Mouse (Mus musculus): Measurements from ENCODE around the gene Ms4a3. TPM values are rescaled to one million over a fixed set of nuclear protein-coding genes. Genes with fewer than 3 reads are reported as not detected.

Gene Ms4a3
- polyA plus RNA-seq, 1 experiment from 2014 or later, result 38.0 TPM

DNA sequence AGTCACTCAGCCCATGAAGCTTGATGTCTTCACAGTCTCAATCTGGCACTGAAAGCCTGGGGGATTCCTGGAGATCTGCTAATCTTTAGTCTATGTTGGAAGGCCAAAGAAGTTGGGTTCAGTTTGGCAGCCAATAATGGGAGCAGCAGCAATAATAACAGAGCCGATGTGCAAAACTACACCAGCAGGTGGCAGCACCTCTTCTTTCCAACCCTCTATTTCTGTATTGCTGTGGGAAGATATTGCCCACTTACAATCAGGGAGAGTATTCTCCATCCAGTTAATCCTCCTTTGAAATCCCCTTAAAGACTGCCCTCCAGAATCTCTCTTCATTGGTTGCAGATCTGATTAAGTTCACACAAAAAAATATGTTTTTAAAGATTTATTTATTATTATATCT lies 32.5 kb downstream of the Ms4a3 start:
- TF ChIP-seq CTCF (IDR thresholded peaks at IDR 0.05; ENCODE audit: low read depth), result peak; percentile 77
- TF ChIP-seq EP300 (IDR thresholded peaks at IDR 0.05; ENCODE audit: low read depth), result no peak
- no peaks in the 10 kb centered on the region for H3K9me3 ChIP-seq (ENCODE audit: low read length)
- 4% methylated on average over 1 of the region's 1 CpGs for WGBS (ENCODE audit: insufficient replicate concordance)

DNA sequence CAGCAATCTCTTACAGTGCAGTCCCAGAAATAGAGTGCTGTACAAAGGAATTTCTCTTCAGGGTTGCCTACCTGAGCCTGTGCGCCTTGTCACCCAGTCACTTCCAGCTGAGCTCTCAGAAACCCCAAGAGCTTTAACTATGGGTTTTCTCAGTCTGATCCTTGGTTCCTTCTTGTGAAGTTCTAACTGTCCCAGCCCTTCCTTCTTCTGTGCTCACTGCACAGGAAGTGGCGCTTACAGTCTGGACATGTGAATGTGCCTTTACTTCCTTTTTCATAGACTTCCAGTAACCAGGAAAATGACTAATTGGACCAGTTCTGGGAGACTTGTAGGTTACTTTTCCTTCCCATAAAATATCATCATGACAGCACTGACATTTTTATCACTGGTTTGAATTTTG lies 36.0 kb downstream of the Ms4a3 start, which contains the start of gene Ms4a6d:
Gene Ms4a6d (minus strand): TSS at position 247 of the 400 bp plus-strand sequence.
- Histone ChIP-seq H3K9me3 (ENCODE audit: low read length) (no peaks in the 10 kb centered on the region), H3K4me1 (ENCODE audit: insufficient read depth) (no peaks in the 10 kb centered on the region), H3K4me3 (ENCODE audit: low read depth, low read length) (no peak within 1 kb of the TSS), H3K36me3 (replicated peaks; ENCODE audit: insufficient read depth, low read length) (no peaks in the 10 kb centered on the region), H3K9ac (replicated peaks) (no peak within 1 kb of the TSS), H3K4me2 (ENCODE audit: low read depth, low read length) (no peak within 1 kb of the TSS), H3K27me3 (ENCODE audit: insufficient read depth, low read length) (no peaks in the 10 kb centered on the region), H3K27ac (ENCODE audit: low read depth) (no peak within 1 kb of the TSS)
- 49% methylated on average over 2 of the region's 2 CpGs for WGBS (ENCODE audit: insufficient replicate concordance)
- DNase-seq, result no peak
- ATAC-seq, result no peak
- TF ChIP-seq EP300 (IDR thresholded peaks at IDR 0.05; ENCODE audit: low read depth), result no peak
- TF ChIP-seq CTCF (IDR thresholded peaks at IDR 0.05; ENCODE audit: low read depth), result no peak

More for the DNA sequence above, 32.5 kb downstream of the Ms4a3 start:
- Histone ChIP-seq H3K27me3 (ENCODE audit: insufficient read depth, low read length) (no peaks in the 10 kb centered on the region), H3K4me2 (ENCODE audit: low read depth, low read length) (no peak overlapping the region), H3K27ac (ENCODE audit: low read depth) (no peak overlapping the region), H3K36me3 (replicated peaks; ENCODE audit: insufficient read depth, low read length) (no peaks in the 10 kb centered on the region), H3K4me3 (ENCODE audit: low read depth, low read length) (no peak overlapping the region), H3K9ac (replicated peaks) (no peak overlapping the region), H3K4me1 (ENCODE audit: insufficient read depth) (no peaks in the 10 kb centered on the region; the same call in 1 of the 2 replicates)
- DNase-seq, result peak; percentile 69
- no peak for ATAC-seq

DNA sequence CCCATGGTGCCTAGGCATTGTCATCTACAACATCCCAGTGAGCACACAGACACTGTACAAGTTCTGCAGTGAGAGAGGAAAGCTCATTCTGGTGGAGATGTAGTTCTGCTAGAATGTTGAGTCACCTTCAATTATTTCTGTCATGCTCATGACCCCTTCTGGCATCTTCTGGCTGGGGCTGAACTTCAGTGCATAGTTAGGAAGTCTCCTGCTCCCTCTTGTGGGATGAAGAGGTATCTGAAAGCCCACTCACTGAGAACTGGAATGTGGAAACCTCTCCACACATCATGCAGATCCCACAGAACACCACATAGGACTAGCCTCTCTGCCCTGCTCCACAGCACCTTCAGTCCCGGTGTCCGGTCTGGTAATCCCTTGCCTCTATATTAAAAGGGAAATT lies 38.6 kb downstream of the Ms4a3 start:
- Histone ChIP-seq H3K4me1 (ENCODE audit: insufficient read depth) (no peaks in the 10 kb centered on the region), H3K27ac (ENCODE audit: low read depth) (no peak overlapping the region), H3K4me2 (ENCODE audit: low read depth, low read length) (no peak overlapping the region), H3K9ac (replicated peaks) (no peak overlapping the region), H3K27me3 (ENCODE audit: insufficient read depth, low read length) (no peaks in the 10 kb centered on the region), H3K4me3 (ENCODE audit: low read depth, low read length) (no peak overlapping the region), H3K36me3 (replicated peaks; ENCODE audit: insufficient read depth, low read length) (no peaks in the 10 kb centered on the region), H3K9me3 (ENCODE audit: low read length) (no peaks in the 10 kb centered on the region)
- WGBS (ENCODE audit: insufficient replicate concordance), result 90% methylated on average over 2 of the region's 2 CpGs
- peak; percentile 40; the same call in 1 of the 2 replicates for ATAC-seq
- peak; percentile 86 for TF ChIP-seq CTCF (IDR thresholded peaks at IDR 0.05; ENCODE audit: low read depth)
- TF ChIP-seq EP300 (IDR thresholded peaks at IDR 0.05; ENCODE audit: low read depth), result no peak
- peak; percentile 26 for DNase-seq

DNA sequence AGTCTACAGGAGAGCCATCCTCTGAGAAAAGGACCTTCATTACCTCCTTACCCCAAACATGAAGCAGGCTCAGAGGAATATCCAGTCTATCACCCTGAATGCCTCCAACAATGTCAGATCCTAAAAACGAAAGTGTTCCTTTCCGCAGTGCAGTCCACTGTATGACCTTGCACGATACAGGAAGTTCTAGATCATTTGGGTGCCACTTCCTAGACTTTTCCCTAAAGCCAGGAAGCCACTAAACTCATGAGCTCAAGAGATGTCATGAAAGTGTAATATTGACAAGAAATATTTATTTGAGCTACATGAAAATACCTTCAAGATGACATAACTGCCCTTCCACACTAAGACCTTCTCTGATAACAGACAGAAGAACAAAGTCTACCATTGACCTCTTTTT lies 39.3 kb downstream of the Ms4a3 start:
- 75% methylated on average over 3 of the region's 3 CpGs for WGBS (ENCODE audit: insufficient replicate concordance)
- no peaks in the 10 kb centered on the region for H3K4me1 ChIP-seq (ENCODE audit: insufficient read depth)
- H3K9ac ChIP-seq (replicated peaks), result no peak overlapping the region
- TF ChIP-seq CTCF (IDR thresholded peaks at IDR 0.05; ENCODE audit: low read depth) (no peak), EP300 (IDR thresholded peaks at IDR 0.05; ENCODE audit: low read depth) (no peak)
- H3K27ac ChIP-seq (ENCODE audit: low read depth), result no peak overlapping the region
- H3K9me3 ChIP-seq (ENCODE audit: low read length), result no peaks in the 10 kb centered on the region
- H3K27me3 ChIP-seq (ENCODE audit: insufficient read depth, low read length), result no peaks in the 10 kb centered on the region
- H3K4me2 ChIP-seq (ENCODE audit: low read depth, low read length), result no peak overlapping the region
- ATAC-seq, result no peak
- H3K4me3 ChIP-seq (ENCODE audit: low read depth, low read length), result no peak overlapping the region
- no peaks in the 10 kb centered on the region for H3K36me3 ChIP-seq (replicated peaks; ENCODE audit: insufficient read depth, low read length)
- DNase-seq, result no peak

DNA sequence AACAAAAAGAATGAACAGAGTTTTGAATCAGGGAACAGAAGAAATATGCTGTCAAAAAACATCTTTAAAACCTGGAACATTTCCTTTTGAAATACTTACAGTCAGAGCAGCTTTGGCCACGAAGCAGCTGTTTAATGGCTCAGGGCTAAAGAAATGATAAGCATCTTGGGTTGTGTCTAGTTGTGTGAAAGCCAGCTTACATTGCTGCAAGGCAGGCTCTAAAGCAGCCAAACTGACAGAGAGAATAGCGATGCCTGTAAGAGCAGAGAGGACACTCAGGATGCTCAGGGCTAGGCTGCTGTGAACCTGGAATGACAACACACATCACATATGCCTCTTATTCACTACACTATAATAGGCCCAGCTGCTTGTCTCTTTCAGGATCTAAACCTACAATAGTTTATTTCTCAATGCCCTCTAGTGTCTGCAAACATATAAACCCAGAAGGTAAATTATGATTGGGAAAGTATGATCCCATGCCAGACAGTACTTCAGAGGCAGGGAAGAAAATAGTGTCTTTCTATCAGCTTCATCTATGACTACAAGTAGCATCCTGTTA lies 50.7 kb downstream of the Ms4a3 start:
- ATAC-seq (no peak), DNase-seq (no peak)
- WGBS (ENCODE audit: insufficient replicate concordance), result 60% methylated on average over 2 of the region's 2 CpGs
- Histone ChIP-seq H3K4me2 (ENCODE audit: low read depth, low read length) (no peak overlapping the region), H3K27ac (ENCODE audit: low read depth) (no peak overlapping the region), H3K27me3 (ENCODE audit: insufficient read depth, low read length) (no peaks in the 10 kb centered on the region), H3K9ac (replicated peaks) (no peak overlapping the region), H3K36me3 (replicated peaks; ENCODE audit: insufficient read depth, low read length) (no peaks in the 10 kb centered on the region), H3K4me3 (ENCODE audit: low read depth, low read length) (no peak overlapping the region), H3K4me1 (ENCODE audit: insufficient read depth) (no peaks in the 10 kb centered on the region), H3K9me3 (ENCODE audit: low read length) (no peaks in the 10 kb centered on the region)
- TF ChIP-seq CTCF (IDR thresholded peaks at IDR 0.05; ENCODE audit: low read depth) (0 out of 2 replicates have a peak, but pooled peaks have one; percentile 5), EP300 (IDR thresholded peaks at IDR 0.05; ENCODE audit: low read depth) (no peak)

DNA sequence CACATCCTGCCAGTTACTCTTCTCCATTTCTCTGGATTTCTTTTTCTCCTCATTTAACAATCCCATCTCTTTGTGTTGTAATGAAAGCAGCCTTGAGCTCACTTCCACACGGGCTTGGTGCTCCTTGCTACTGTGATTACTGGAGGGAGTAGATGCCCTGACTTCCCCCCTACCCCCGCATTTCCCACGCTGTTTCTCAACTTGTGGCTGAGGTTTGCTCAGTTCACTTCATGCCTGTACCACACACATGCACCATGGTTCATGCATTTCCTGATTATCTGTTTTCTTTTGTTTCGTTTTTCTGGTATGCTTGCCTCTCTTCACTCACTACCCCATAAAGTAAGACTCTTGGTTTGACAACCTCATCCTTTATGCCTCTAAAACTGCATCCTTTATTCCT lies 51.4 kb downstream of the Ms4a3 start:
- WGBS (ENCODE audit: insufficient replicate concordance), result 45% methylated on average over 4 of the region's 4 CpGs
- Histone ChIP-seq H3K27me3 (ENCODE audit: insufficient read depth, low read length) (no peaks in the 10 kb centered on the region), H3K4me3 (ENCODE audit: low read depth, low read length) (no peak overlapping the region), H3K9ac (replicated peaks) (no peak overlapping the region), H3K9me3 (ENCODE audit: low read length) (no peaks in the 10 kb centered on the region), H3K27ac (ENCODE audit: low read depth) (no peak overlapping the region), H3K4me2 (ENCODE audit: low read depth, low read length) (no peak overlapping the region), H3K4me1 (ENCODE audit: insufficient read depth) (no peaks in the 10 kb centered on the region), H3K36me3 (replicated peaks; ENCODE audit: insufficient read depth, low read length) (no peaks in the 10 kb centered on the region)
- no peak for TF ChIP-seq EP300 (IDR thresholded peaks at IDR 0.05; ENCODE audit: low read depth)
- no peak for TF ChIP-seq CTCF (IDR thresholded peaks at IDR 0.05; ENCODE audit: low read depth)
- DNase-seq (no peak), ATAC-seq (no peak)

Other genes starting within 250 kb of the Ms4a3 start
- gene Ms4a4c, start 236.1 kb downstream of the Ms4a3 start, polyA plus RNA-seq (2015; fragmentation: Nextera tagmentation; extraction: Ambion mirVana), result 2.1 and 2.5 TPM in 2 replicates
- 1.8 and 2.3 TPM in 2 replicates for gene Ms4a4b, start 197.3 kb downstream of the Ms4a3 start, polyA plus RNA-seq (2015; fragmentation: Nextera tagmentation; extraction: Ambion mirVana)
- gene Ms4a6c, start 171.5 kb downstream of the Ms4a3 start, polyA plus RNA-seq (2015; fragmentation: Nextera tagmentation; extraction: Ambion mirVana), result 13.1 and 13.4 TPM in 2 replicates
- gene Gm8369, start 154.9 kb downstream of the Ms4a3 start, polyA plus RNA-seq (2015; fragmentation: Nextera tagmentation; extraction: Ambion mirVana), result 1.6 and 2.1 TPM in 2 replicates
- gene Ms4a6b, start 124.3 kb downstream of the Ms4a3 start, polyA plus RNA-seq (2015; fragmentation: Nextera tagmentation; extraction: Ambion mirVana), result 3.2 and 3.8 TPM in 2 replicates
- gene Ms4a4d, start 104.0 kb downstream of the Ms4a3 start, polyA plus RNA-seq (2015; fragmentation: Nextera tagmentation; extraction: Ambion mirVana), result 1.5 and 1.7 TPM in 2 replicates
- gene Ms4a6d, start 36.0 kb downstream of the Ms4a3 start, polyA plus RNA-seq (2015; fragmentation: Nextera tagmentation; extraction: Ambion mirVana), result 8.8 and 9.0 TPM in 2 replicates
- 0.86 and 0.90 TPM in 2 replicates for gene Ms4a2, start 17.1 kb downstream of the Ms4a3 start, polyA plus RNA-seq (2015; fragmentation: Nextera tagmentation; extraction: Ambion mirVana)
- gene Oosp2, start 19.7 kb upstream of the Ms4a3 start, polyA plus RNA-seq (2015; fragmentation: Nextera tagmentation; extraction: Ambion mirVana), result 0.19 TPM in 1 of 2 replicates, not detected in the other
- 0.26 and 0.54 TPM in 2 replicates for gene Oosp1, start 50.3 kb upstream of the Ms4a3 start, polyA plus RNA-seq (2015; fragmentation: Nextera tagmentation; extraction: Ambion mirVana)
- not detected in 2 replicates for gene Oosp3, start 56.2 kb upstream of the Ms4a3 start, polyA plus RNA-seq (2015; fragmentation: Nextera tagmentation; extraction: Ambion mirVana)
- gene Gif, start 106.7 kb upstream of the Ms4a3 start, polyA plus RNA-seq (2015; fragmentation: Nextera tagmentation; extraction: Ambion mirVana), result not detected in 2 replicates
- 35.7 and 38.2 TPM in 2 replicates for gene Mrpl16, start 129.5 kb upstream of the Ms4a3 start, polyA plus RNA-seq (2015; fragmentation: Nextera tagmentation; extraction: Ambion mirVana)
- 3.2 and 3.7 TPM in 2 replicates for gene Stx3, start 178.6 kb upstream of the Ms4a3 start, polyA plus RNA-seq (2015; fragmentation: Nextera tagmentation; extraction: Ambion mirVana)
- not detected in 2 replicates for gene Olfr1417, start 198.4 kb upstream of the Ms4a3 start, polyA plus RNA-seq (2015; fragmentation: Nextera tagmentation; extraction: Ambion mirVana)
- gene Olfr1418, start 220.2 kb upstream of the Ms4a3 start, polyA plus RNA-seq (2015; fragmentation: Nextera tagmentation; extraction: Ambion mirVana), result not detected in 2 replicates
- gene Olfr1419, start 234.3 kb upstream of the Ms4a3 start, polyA plus RNA-seq (2015; fragmentation: Nextera tagmentation; extraction: Ambion mirVana), result not detected in 2 replicates
- not detected in 2 replicates for gene Olfr1420, start 245.7 kb upstream of the Ms4a3 start, polyA plus RNA-seq (2015; fragmentation: Nextera tagmentation; extraction: Ambion mirVana)

Data from liver, postnatal 0 days (tissue).